Mouse (Mus musculus) right cerebral cortex, postnatal 10 days (tissue): ENCODE results near the gene Wscd2.

ENCODE experiments used
- DNase-seq, 2 experiments: peaks; one replicate each; pipeline ENCODE4 v3.0.0; 2021; ENCODE audit warnings: low spot score in 2 of 2

Gene Wscd2

DNA sequence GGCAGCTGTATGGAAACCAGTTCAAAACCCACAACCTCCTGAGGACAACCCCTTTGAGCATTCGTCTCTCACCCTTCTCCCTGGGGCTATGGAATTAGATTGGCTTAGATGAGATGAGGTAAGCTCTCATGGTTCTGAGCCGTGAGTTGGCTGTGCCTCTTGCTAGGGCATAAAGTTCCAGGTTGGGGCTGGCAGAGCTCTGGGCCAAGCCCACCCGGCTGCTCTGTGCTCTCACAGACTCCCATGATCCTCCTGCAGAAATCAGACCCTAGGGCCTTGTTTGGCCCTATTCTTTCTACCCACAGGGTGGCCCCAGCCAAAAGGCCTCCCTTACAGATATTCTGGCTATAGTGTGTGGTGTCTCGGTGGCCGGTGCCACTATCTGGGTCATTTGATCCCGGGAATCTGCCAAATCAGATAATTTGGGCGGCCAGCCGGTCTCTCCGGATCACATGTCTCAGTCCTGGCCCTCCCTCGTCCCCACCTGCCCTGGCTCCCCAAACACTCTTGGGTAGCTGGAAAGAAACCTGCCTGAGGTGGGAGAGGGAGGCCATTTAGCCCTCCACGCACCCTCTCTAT is 4.5 kb upstream of the Wscd2 start:
- DNase-seq, result no peak

DNA sequence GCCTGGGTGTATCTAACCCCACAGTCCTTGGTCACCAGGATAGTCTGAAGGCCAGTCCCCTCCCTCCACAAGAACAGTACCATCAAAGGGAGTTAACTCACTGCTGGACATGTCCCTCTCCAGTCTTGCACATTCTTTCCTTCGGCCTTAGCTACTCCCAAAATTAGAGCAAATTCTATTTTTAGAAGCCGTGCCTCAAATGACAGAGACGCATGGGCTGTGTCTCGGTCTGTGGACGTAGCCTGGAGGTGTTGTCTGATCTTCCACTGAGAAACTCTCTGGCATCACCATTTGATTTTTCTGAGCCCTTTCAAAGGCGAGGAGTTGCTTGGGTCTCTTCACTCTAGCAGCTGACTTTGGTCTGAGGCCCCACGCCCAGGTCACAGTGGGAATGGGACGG is 2.3 kb upstream of the Wscd2 start:
- no peak for DNase-seq

DNA sequence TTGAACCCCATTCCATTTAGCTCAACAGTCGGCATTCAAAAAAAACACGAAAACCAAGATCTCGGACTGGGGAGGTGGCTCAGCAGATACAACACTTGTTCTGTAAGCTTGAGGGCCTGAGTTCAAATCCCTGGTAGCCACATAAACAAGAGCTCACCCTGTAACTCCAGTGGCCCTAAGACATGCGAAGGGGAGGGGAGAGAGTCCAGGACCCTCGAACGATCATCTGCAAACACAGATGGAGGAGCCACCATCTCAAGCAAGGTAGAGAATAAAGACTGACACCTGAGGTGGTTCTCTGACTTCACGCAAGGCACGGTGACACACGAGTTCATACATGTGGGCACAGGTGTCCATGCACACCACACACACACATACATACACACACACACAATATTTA is 516 bp upstream of the Wscd2 start:
- DNase-seq, result no peak

DNA sequence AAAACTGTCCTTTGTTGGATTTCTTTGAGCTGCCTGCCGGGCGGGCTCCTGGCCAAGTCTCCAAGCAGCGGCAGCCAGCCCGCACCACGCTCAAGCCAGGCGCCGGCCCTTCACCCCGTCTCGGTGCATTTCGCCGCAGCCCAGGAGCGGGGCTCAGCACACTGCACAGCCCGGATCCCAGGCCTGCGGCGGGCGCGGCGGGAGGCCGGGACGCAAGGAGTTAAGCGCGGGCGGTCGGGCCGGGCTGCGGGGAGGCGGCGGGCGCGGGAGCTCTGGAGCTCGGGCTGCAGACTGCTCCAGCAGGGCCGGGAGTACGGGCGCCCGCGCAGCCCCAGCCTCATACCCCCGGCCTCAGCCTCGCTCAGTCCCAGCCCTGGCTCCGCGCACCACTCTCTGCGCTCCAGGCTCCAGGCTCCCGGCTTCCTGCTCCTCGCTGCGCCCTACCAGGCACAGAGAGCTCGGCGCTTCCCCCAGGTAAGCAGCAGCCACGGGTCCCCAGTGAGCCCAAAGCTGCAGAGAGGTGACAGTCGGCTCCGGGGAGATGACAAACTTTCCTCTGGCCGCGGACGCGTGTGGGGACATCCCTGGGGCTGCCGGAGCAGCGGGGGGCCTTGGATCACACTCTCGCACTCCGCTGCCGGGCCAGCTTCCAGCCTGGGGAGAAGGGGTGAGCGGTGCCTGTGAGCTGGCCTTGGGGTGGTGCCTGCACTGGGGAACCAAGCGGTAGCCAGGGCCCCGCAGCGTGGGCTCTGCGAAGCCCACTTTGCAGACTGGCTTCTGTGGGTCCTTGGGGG is 531 bp downstream of the Wscd2 start:
- DNase-seq, result peak; percentile 74 to 81

DNA sequence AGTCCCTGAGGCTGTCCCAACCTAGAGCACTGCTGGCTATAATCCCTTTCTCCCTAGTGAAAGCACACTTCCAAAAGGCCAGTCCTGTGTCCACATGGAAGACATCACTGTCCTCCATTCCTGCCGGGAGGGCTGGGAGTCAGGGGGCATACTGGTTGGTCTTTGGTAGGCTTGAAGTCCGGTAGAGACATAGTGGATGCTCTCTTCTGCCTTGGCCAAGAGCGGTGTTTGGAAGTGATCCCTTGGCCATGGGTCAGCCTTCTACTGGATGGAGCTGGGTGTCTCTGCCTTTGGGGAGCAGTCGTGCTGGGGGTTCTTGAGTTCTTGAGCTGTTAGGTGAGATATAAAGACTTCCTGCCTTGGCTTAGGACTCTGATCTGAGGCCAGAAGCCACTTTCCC is 1.4 kb downstream of the Wscd2 start:
- no peak for DNase-seq

DNA sequence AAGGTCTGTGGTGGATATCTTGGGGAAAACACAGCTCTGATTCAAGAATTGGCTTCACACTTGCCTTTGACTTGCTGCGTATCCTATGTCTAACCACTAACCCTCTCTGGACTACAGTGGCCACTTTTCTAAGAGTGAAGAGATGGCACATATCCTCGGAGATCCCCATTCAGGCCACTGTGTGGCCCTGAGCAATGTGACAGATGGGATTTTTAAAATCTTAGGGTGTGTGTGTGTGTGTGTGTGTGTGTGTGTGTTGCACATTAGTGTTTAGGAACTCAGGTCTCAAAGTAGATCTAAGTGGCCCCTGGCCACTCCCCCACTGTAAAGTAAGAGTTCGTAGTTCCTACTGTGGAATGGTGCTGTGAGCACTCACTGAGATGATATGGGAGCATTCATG is 1.9 kb downstream of the Wscd2 start:
- no peak for DNase-seq

DNA sequence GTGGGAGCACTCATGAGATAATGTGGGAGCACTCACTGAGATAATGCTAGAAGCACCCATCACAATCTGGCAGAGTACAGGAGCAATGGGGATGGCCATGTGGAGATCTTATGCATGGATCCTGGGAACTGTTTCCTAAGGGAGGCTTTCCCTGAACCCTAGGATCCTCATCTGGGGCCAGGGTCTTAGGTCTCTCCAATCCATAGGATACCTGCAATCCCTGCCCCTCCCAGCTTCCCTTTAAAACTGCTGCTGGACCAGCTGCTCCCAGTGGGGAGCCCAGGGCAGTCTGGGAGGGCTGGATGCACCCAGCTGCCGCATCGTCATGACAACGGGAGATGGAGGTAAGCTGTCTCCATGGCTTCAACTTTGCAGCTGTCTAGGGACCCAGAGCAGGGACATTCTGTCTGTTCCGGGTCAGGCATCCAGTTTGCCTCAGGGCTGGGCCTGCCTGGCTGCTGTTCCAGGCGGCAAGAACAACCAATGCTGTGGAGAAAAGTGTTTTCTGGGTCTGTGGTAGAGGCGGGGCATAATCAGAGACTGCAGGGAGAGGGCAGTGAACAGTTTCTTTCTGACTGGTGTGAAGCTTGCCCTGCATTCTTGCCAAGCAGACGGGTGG is 2.4 kb downstream of the Wscd2 start:
- DNase-seq, result peak; percentile 71 to 79

DNA sequence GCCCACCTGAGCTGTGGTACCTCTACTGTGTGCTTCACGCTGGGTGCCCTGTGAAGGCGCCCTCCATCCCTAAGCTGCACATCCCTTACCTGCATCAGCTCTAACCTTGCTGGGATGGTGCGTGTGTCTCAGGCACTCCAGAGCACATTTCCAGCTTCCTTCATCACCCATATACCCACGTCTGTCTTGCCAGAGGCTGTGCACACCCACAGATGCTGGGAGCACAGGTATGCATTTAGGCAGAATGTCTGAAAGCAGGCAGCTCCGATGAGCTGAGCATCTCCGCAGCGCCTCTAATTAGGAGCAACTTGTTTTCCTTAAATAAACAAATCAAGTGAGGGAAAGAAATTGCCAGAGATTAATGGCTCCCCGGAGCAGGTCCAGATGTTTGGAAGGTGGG is 3.9 kb downstream of the Wscd2 start:
- no peak for DNase-seq

DNA sequence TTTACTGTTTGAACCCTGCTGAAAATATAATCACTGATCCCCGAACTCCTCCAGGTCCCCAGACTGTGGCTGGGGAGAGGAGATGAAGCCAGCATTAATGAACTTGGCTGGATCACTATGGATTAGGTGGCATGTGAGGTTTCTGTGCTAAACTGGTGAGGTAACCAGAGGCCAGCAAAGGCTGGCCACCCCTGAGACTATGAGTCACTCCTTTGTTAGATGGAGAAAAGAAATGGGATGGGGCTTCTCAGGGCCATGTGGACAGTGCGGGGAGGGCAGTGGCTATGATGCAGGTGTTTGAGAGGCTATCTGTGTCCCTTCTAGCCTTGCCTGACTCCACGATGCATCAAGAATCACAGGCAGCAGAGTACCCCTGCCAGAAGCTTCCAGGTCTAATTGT is 6.8 kb downstream of the Wscd2 start:
- DNase-seq, result no peak

DNA sequence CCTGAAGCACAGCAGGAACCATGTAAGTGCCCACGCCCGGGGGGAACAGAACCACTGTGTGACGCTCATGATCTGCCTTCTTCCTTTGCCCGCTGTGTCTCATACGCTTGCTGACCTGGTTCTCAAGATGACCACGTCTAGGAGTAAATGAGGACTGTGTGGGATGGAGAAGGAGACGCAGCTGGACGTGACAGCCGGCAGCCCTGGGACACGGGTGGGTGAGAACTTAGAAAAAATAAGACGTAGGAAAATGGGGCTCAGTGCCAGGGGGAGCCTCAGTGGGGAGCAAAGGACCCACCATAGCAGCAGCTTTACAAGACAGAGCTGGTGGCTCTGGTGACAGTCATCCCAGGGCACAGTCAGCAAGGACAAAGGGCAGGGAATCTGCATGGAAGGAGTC is 9.3 kb downstream of the Wscd2 start:
- DNase-seq, result peak in 1 of 2 experiments; percentile 58

DNA sequence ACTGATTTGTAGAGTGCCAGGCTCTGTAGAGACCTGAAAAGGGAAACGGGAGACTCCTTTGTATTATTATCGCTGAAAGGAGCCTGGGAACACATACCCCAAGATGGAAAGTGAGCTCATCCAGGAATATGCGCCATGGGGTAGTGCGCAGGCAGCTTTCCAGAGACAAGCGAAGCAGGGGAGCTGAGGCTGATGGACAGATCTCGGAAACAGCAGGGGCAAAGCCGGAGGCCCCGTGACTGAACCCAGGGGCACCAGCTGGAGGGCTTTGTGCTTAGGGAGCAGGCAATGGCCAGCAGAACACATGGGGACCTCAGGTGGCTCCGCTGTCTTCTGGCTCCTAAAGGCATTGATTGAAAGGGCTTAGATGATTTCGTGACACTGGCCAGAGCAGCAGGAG is 13.1 kb downstream of the Wscd2 start:
- DNase-seq, result peak; percentile 66 to 69

DNA sequence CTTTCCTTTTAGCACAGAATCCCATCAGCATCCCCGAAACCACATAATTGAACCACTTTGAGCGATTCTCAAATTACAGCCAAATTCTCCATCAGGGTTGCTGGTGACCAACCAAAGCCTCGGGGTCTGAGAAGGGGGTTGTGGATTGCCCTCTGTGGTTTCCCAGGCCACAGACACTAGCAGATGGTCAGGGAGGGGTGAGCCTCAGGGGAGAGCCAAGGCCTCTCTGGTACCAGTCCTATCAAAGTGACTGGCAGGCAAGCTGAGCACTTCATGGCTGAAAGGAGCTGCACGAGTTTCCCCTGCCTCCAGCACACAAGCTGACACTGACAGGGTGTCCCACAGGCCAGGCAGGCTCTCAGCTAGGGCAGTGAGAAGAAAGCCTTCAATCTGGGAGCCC is 14.5 kb downstream of the Wscd2 start:
- DNase-seq, result no peak

DNA sequence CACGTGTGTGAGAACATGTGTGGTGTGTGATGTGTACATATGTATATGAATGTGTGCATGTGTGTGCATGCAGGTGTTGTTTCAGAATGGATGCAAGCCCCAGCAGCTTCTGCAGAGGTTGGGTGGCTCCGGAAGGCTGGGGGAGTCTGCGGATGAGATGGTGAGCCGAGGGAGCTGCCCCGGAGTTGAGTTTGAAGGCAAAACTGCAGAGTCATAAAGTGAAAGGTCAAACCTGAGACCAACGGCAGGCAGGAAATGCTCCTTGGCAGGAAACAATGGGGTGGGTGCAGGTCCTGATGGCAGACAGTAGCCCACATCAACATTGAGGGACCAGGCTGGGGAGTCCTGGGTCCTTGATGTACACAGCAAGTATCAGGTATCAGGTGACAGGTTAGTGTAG is 15.9 kb downstream of the Wscd2 start:
- no peak for DNase-seq

DNA sequence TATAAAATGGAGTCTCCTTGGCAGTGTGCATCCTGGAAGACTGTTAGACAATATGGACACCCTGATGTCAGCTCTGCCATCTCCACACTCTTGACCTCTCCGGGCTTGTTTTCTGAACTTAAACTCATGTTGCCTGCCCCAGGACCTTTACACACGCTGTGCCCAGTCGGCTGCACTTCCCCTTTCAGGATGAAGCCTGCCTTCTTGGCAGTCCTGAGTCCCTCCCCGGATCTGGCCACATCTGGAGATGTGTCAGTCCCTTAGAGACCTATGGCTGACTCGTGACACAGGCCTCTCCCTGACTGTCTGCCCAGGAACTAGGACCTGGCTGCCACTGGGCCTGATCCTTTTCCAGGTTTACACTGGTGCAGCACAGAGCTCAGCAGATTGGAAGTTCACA is 16.6 kb downstream of the Wscd2 start:
- no peak for DNase-seq

DNA sequence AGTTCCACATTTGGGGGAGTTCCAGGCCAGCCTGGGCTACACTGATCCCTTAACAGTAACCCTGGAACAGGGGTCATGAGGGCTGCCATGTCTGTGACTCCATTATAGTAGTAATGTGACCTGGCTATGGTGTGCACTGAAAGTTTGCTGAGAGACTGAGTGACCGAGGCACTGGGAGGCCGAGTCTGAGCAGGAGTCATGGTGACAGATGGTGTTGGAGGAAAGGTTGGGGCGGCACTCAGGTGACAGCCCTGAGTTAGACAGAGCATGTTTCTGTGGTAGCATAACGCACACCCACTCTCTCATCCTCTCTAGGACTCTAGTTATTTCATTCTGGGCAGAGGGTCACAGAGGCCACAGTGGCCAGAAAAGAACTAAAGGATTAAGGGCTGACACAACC is 19.0 kb downstream of the Wscd2 start:
- peak in 1 of 2 experiments; percentile 31 for DNase-seq

DNA sequence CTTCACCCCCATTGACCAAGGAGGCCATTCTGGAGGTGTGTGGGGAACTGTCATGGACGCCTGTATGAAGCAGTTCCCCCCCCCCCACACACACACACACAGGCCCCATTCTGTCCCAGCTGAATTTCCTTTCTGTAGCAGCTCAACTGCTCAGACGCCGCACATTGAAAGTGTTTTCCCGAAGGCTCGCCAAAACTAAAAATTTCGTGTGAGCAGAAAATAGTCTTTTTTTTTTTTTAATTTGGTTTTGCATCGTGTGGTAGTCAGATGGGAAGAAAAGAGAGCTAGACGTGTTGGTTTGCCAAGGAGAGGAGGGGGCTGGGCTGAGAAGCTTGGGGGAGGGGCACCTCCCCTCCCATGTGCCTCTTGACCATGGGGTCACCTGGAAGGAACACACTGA is 23.5 kb downstream of the Wscd2 start:
- DNase-seq, result peak; percentile 62 to 75

DNA sequence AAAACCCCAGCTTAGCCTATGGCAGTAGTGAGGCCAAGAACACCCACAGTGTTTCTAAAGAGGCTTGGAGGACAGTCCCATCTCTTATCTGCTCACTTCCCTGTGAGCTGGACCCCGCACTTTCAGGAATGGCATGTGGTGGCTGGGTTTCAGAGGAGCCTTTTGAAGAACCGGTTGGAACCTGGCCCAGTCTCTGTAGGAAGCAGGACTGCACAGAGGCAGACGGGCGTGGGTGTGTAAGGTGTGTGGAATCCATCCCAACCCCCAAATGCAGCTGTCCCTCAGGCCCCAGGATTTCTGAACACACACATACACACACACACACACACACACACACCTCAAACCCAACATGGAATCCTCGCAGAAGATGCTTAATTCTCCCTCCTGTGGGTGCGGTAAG is 23.9 kb downstream of the Wscd2 start:
- DNase-seq, result peak; percentile 89 to 94

DNA sequence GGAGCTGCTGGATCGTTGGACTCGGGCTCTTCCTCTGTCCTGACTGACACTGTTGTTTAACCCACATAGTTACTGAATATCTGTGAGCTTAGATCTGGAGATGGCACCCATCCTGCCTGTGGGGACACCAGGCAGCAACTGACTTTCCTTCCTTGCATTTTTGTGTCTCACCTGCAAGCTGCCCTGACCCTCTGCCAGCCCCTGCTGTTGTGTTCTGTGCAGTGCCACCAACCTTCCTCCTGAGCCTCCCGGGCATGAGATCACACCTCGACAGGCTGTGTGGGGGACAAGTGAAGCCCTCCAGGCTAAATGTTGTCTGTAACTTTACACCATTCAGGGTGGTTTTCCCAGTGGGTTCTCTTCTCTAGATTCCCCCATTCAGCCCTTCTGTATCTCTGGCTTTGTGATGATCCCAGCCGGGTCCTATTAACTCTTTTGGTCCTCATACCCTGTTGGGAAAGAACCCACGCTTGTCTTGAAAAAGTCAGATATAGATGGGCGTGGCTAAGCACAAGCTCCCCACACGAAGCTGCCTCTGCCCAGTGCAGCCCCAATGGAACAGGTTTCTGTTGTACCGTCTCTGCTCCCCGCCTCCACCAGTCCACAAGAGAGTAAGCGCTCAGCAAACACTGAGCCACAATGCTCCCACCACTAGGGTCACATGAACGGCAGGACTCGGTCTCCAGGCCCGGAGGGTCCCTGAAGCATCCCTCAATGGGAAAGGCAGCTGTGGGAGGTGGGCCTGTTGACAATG is 26.2 kb downstream of the Wscd2 start:
- no peak for DNase-seq

DNA sequence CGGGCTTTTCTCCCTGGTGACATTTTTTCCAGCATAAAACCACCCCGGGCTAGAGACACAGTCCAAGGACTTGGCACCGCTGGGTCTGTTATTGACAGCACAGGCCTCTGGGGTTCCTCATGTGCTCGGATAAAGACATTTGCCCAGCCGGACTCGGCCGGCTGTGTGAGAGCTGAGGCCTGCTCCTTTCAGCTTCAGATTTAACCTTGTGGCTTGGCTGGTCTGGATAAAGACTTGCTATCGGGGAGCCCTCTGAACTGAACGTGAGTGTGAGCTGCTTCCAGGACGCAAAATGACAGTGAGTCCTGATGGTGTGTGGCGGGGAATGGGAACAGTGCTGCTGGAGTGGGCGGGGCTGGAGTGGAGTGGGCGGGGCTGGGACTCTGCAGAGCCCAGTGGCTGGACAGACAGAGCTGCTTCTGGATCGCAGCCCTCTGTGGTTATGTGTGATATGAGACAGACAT is 26.8 kb downstream of the Wscd2 start:
- DNase-seq, result no peak

DNA sequence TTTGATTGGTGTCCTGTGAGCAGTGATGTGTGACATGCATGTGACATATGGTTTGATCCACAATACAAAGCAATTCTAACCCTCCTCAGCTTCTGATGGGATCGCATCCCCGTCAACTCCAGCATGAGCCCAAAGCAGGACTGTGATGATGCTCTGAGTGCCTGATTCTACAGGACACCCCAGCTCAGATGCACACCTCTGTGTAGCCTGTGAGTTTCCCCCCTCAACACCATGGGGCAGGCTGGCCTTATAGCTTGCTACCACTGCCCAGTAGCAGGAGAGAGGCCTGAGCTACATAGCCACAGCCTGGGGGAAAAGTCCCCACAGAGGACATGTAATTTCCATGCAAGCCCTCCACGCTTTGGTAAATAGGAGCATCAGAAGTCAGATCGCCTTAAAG is 27.3 kb downstream of the Wscd2 start:
- DNase-seq, result no peak

DNA sequence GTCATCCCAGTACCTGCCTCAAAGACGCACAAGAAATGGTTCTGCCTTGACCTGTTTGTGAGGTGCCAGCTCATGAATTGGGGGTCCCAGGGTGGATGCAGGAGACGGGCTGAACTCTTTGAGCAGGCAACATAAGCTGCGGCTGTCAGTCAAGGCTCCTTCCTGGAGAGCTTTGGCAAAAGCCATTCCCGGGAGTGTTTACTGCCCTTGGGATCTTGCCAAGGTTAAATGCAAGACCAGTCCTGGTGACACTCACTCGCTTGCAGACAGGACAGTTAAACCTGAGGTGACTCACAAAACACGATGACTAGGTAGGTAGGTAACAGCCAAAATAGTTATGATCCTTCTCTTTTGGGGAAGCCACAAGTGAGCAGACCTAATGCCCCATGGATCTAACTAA is 30.9 kb downstream of the Wscd2 start:
- DNase-seq, result no peak

DNA sequence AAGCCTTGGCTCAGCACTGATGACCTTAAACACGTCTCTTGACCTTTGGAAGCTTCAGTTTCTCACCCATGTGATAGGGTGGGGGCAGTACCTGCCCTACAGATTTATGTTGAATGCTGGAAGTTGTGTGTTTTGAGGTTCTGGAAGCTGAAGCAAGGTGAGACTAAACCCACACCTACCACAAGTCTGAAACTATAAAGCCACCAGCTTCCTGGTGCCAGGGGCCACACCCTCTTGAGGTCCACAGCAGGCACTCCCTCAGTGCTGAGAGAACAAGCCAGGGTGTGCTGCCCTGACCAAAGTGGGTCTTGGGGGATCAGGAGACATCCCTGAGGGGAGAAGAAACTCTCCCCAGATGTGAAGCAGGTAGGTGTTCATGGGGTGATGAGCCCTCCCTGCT is 48.7 kb downstream of the Wscd2 start:
- DNase-seq, result no peak

DNA sequence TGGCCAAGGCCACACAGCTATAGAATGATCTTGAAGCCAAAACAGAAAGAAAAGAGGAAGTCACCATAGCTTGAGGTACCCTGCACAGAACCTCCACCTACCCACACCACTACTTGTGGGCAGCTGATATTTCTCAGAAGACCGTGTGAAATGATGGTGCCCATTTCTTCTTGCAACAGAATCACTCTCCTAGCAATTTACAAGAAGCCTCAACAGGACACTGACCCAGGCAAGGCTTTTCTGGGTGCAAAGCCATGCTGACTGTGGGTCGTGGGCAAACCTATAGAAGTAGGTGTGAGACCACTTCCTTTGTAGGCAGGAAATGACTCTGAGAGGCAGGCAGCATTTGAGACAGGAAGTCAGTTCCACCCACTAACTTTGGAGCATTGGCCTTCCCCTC is 49.3 kb downstream of the Wscd2 start:
- DNase-seq, result no peak
